Mouse (Mus musculus) midbrain, embryonic 12.5 days (tissue): Measurements from ENCODE around the gene Gm37240. TPM values are rescaled to one million over a fixed set of nuclear protein-coding genes. Genes with fewer than 3 reads are reported as not detected.

Experiments used
- ATAC-seq: fragments of 200-750 bp; cut with Nextera tagmentation; 2 replicates; pipeline ENCODE4 v1.8.0; 2017; ENCODE audit warnings: low read depth, moderate TSS enrichment, moderate library complexity; ENCODE audit not compliant: low FRiP score
- H3K27ac ChIP-seq: fragments of 300-500 bp; sonication (generic); replicated peaks from 2 replicates; pipeline ENCODE4 v1.5.1; 2016; ENCODE audit warnings: mild to moderate bottlenecking
- H3K27me3 ChIP-seq: fragments of 300-500 bp; sonication (generic); 2 replicates; pipeline ENCODE4 v1.6.1; 2016; ENCODE audit warnings: mild to moderate bottlenecking
- H3K36me3 ChIP-seq: fragments of 300-500 bp; sonication (generic); 2 replicates; pipeline ENCODE4 v1.6.1; 2016
- H3K4me1 ChIP-seq: fragments of 300-500 bp; sonication (generic); 2 replicates; pipeline ENCODE4 v1.6.1; 2016
- H3K4me2 ChIP-seq: fragments of 300-500 bp; sonication (generic); replicated peaks from 2 replicates; pipeline ENCODE4 v1.6.1; 2016; ENCODE audit warnings: mild to moderate bottlenecking, moderate library complexity
- H3K4me3 ChIP-seq: fragments of 300-500 bp; sonication (generic); 2 replicates; pipeline ENCODE4 v1.5.1; 2016; ENCODE audit warnings: mild to moderate bottlenecking
- H3K9ac ChIP-seq: fragments of 300-500 bp; sonication (generic); replicated peaks from 2 replicates; pipeline ENCODE4 v1.6.1; 2016; ENCODE audit warnings: mild to moderate bottlenecking, moderate library complexity
- H3K9me3 ChIP-seq: fragments of 300-500 bp; sonication (generic); 2 replicates; pipeline ENCODE4 v1.6.1; 2016; ENCODE audit warnings: mild to moderate bottlenecking
- WGBS: fragments of 180-500 bp; shearing (Covaris S2); methylation state at CpG from one replicate; pipeline ENCODE4 v1.1.7; 2016; 5-methylcytosine and 5-hydroxymethylcytosine counted together
- polyA plus RNA-seq: library from polyadenylated mRNA; unstranded; fragments of >200 nt; fragmentation: Nextera tagmentation; extraction: Ambion mirVana; gene quantifications from 2 replicates; pipeline ENCODE4 v1.2.1, GENCODE M21; 2016

Gm37240 gene
- polyA plus RNA-seq, 1 experiment from 2014 or later, result 0.96 TPM

- Histone ChIP-seq H3K27me3 (no peaks in the 10 kb centered on the region; the same call in 1 of the 2 replicates), H3K9me3 (no peaks in the 10 kb centered on the region), H3K27ac (no peak overlapping the region), H3K4me1 (peaks cover 16% of the 10 kb centered on the region; the same call in 1 of the 2 replicates), H3K9ac (no peak overlapping the region), H3K36me3 (no peaks in the 10 kb centered on the region), H3K4me2 (no peak overlapping the region), H3K4me3 (no peak overlapping the region)
- 83% methylated on average over 6 of the region's 6 CpGs for WGBS
- ATAC-seq, result no peak
These were observed 572.4 kb downstream of the Gm37240 start for GRCm38 (mm10) chr3:85314961-85315360.

- Histone ChIP-seq H3K27ac (no peak overlapping the region), H3K4me3 (no peak overlapping the region), H3K9me3 (no peaks in the 10 kb centered on the region), H3K9ac (no peak overlapping the region), H3K27me3 (no peaks in the 10 kb centered on the region; the same call in 1 of the 2 replicates), H3K36me3 (no peaks in the 10 kb centered on the region), H3K4me2 (no peak overlapping the region), H3K4me1 (peaks cover 16% of the 10 kb centered on the region; the same call in 1 of the 2 replicates)
- no peak for ATAC-seq
- 9% methylated on average over 4 of the region's 4 CpGs for WGBS
These were observed 573.6 kb downstream of the Gm37240 start for GRCm38 (mm10) chr3:85313646-85314255.

GRCm38 (mm10) chr3:85311176-85311575 lies 576.1 kb downstream of the Gm37240 start:
- no peak overlapping the region for H3K4me3 ChIP-seq
- ATAC-seq, result no peak
- H3K9ac ChIP-seq, result no peak overlapping the region
- WGBS, result 94% methylated on average over 3 of the region's 3 CpGs
- H3K27me3 ChIP-seq, result no peaks in the 10 kb centered on the region; the same call in 1 of the 2 replicates
- no peak overlapping the region for H3K4me2 ChIP-seq
- peaks cover 14% of the 10 kb centered on the region; the same call in 1 of the 2 replicates for H3K4me1 ChIP-seq
- no peak overlapping the region for H3K27ac ChIP-seq
- no peaks in the 10 kb centered on the region for H3K9me3 ChIP-seq
- no peaks in the 10 kb centered on the region for H3K36me3 ChIP-seq

GRCm38 (mm10) chr3:85310401-85310989 lies 576.8 kb downstream of the Gm37240 start:
- no peak overlapping the region for H3K9ac ChIP-seq
- H3K4me2 ChIP-seq, result no peak overlapping the region
- H3K9me3 ChIP-seq, result no peaks in the 10 kb centered on the region
- H3K4me3 ChIP-seq, result no peak overlapping the region
- ATAC-seq, result no peak
- H3K4me1 ChIP-seq, result peaks cover 14% of the 10 kb centered on the region; the same call in 1 of the 2 replicates
- no peak overlapping the region for H3K27ac ChIP-seq
- no peaks in the 10 kb centered on the region for H3K36me3 ChIP-seq
- 86% methylated on average over 8 of the region's 8 CpGs for WGBS
- no peaks in the 10 kb centered on the region; the same call in 1 of the 2 replicates for H3K27me3 ChIP-seq

GRCm38 (mm10) chr3:85309168-85309567 lies 578.1 kb downstream of the Gm37240 start:
- no peak for ATAC-seq
- no peak overlapping the region for H3K4me2 ChIP-seq
- peaks cover 7% of the 10 kb centered on the region; the same call in 1 of the 2 replicates for H3K4me1 ChIP-seq
- no peak overlapping the region for H3K4me3 ChIP-seq
- no peak overlapping the region for H3K9ac ChIP-seq
- no peaks in the 10 kb centered on the region for H3K36me3 ChIP-seq
- H3K27me3 ChIP-seq, result no peaks in the 10 kb centered on the region; the same call in 1 of the 2 replicates
- H3K27ac ChIP-seq, result no peak overlapping the region
- H3K9me3 ChIP-seq, result no peaks in the 10 kb centered on the region
- 94% methylated on average over 6 of the region's 6 CpGs for WGBS

GRCm38 (mm10) chr3:85308706-85309105 lies 578.6 kb downstream of the Gm37240 start:
- Histone ChIP-seq H3K9ac (no peak overlapping the region), H3K27me3 (no peaks in the 10 kb centered on the region; the same call in 1 of the 2 replicates), H3K9me3 (no peaks in the 10 kb centered on the region), H3K27ac (no peak overlapping the region), H3K36me3 (no peaks in the 10 kb centered on the region), H3K4me1 (peaks cover 3% of the 10 kb centered on the region; the same call in 1 of the 2 replicates), H3K4me3 (no peak overlapping the region), H3K4me2 (no peak overlapping the region)
- ATAC-seq, result no peak
- WGBS, result 83% methylated on average over 4 of the region's 4 CpGs

- WGBS, result 84% methylated on average over 3 of the region's 3 CpGs
- no peak overlapping the region for H3K9ac ChIP-seq
- no peaks in the 10 kb centered on the region for H3K9me3 ChIP-seq
- H3K4me1 ChIP-seq, result peaks cover 6% of the 10 kb centered on the region; the same call in 1 of the 2 replicates
- no peak overlapping the region for H3K4me2 ChIP-seq
- no peaks in the 10 kb centered on the region for H3K27me3 ChIP-seq
- no peaks in the 10 kb centered on the region for H3K36me3 ChIP-seq
- ATAC-seq, result no peak
- no peak overlapping the region for H3K27ac ChIP-seq
- H3K4me3 ChIP-seq, result no peak overlapping the region
These were observed 585.5 kb downstream of the Gm37240 start for GRCm38 (mm10) chr3:85301851-85302250.

GRCm38 (mm10) chr3:85301336-85301735 lies 586.0 kb downstream of the Gm37240 start:
- H3K4me3 ChIP-seq, result no peak overlapping the region
- H3K36me3 ChIP-seq, result no peaks in the 10 kb centered on the region
- H3K27me3 ChIP-seq, result no peaks in the 10 kb centered on the region
- H3K4me1 ChIP-seq, result peaks cover 6% of the 10 kb centered on the region; the same call in 1 of the 2 replicates
- H3K9me3 ChIP-seq, result no peaks in the 10 kb centered on the region
- no peak for ATAC-seq
- H3K4me2 ChIP-seq, result no peak overlapping the region
- no peak overlapping the region for H3K27ac ChIP-seq
- no peak overlapping the region for H3K9ac ChIP-seq
- WGBS, result 96% methylated on average over 2 of the region's 2 CpGs

- Histone ChIP-seq H3K36me3 (no peaks in the 10 kb centered on the region), H3K4me1 (peaks cover 6% of the 10 kb centered on the region; the same call in 1 of the 2 replicates), H3K9ac (no peak overlapping the region), H3K9me3 (no peaks in the 10 kb centered on the region), H3K4me2 (no peak overlapping the region), H3K27ac (no peak overlapping the region), H3K27me3 (no peaks in the 10 kb centered on the region), H3K4me3 (no peak overlapping the region)
- peak; percentile 58; the same call in 1 of the 2 replicates for ATAC-seq
- 76% methylated on average over 18 of the region's 18 CpGs for WGBS
These were observed 587.4 kb downstream of the Gm37240 start for GRCm38 (mm10) chr3:85299649-85300550.

- Histone ChIP-seq H3K27ac (no peak overlapping the region), H3K4me1 (peaks cover 5% of the 10 kb centered on the region; the same call in 1 of the 2 replicates), H3K4me3 (no peak overlapping the region), H3K4me2 (no peak overlapping the region), H3K27me3 (no peaks in the 10 kb centered on the region), H3K36me3 (no peaks in the 10 kb centered on the region), H3K9me3 (no peaks in the 10 kb centered on the region), H3K9ac (no peak overlapping the region)
- ATAC-seq, result no peak
- 85% methylated on average over 9 of the region's 9 CpGs for WGBS
These were observed 592.1 kb downstream of the Gm37240 start for GRCm38 (mm10) chr3:85295229-85295628.

- H3K27me3 ChIP-seq, result no peaks in the 10 kb centered on the region
- H3K4me1 ChIP-seq, result no peaks in the 10 kb centered on the region
- H3K27ac ChIP-seq, result no peak overlapping the region
- WGBS, result 73% methylated on average over 2 of the region's 2 CpGs
- no peak overlapping the region for H3K4me3 ChIP-seq
- H3K4me2 ChIP-seq, result no peak overlapping the region
- no peak for ATAC-seq
- H3K36me3 ChIP-seq, result no peaks in the 10 kb centered on the region
- H3K9ac ChIP-seq, result no peak overlapping the region
- H3K9me3 ChIP-seq, result no peaks in the 10 kb centered on the region
These were observed 599.7 kb downstream of the Gm37240 start for GRCm38 (mm10) chr3:85287627-85288026.

GRCm38 (mm10) chr3:85284483-85284882 lies 602.8 kb downstream of the Gm37240 start:
- H3K9ac ChIP-seq, result no peak overlapping the region
- no peaks in the 10 kb centered on the region for H3K4me1 ChIP-seq
- no peak overlapping the region for H3K27ac ChIP-seq
- no peaks in the 10 kb centered on the region for H3K27me3 ChIP-seq
- ATAC-seq, result no peak
- no peaks in the 10 kb centered on the region for H3K36me3 ChIP-seq
- no peak overlapping the region for H3K4me2 ChIP-seq
- H3K9me3 ChIP-seq, result no peaks in the 10 kb centered on the region
- H3K4me3 ChIP-seq, result no peak overlapping the region
- 91% methylated on average over 2 of the region's 2 CpGs for WGBS
